Mouse (Mus musculus): ENCODE measurements around the gene Drd1. TPM values are rescaled to one million over a fixed set of nuclear protein-coding genes. Genes with fewer than 3 reads are reported as not detected.

Drd1 gene
- 0.39 and 0.50 TPM in 2 replicates for polyA plus RNA-seq (2015; fragmentation: Nextera tagmentation; extraction: Ambion mirVana)

GRCm38 (mm10) chr13:54055448-54055861 lies at the start of gene Drd1:
Gene Drd1 (minus strand): TSS chr13:54055705.
- Histone ChIP-seq H3K4me1 (ENCODE audit: insufficient read depth, low read length) (peaks cover 5% of the 10 kb centered on the region; the same call in 1 of the 2 replicates), H3K27ac (ENCODE audit: low read length) (no peak within 1 kb of the TSS), H3K9me3 (ENCODE audit: low read length) (no peaks in the 10 kb centered on the region), H3K9ac (replicated peaks; ENCODE audit: low read length) (peak within 1 kb of the TSS; percentile 54), H3K4me3 (ENCODE audit: low read length) (peak within 1 kb of the TSS; percentile 56), H3K36me3 (ENCODE audit: insufficient read depth, low read length) (no peaks in the 10 kb centered on the region), H3K27me3 (ENCODE audit: insufficient read depth, low read length) (peaks cover 14% of the 10 kb centered on the region), H3K4me2 (replicated peaks; ENCODE audit: low read depth, low read length) (peak within 1 kb of the TSS; percentile 77)
- peak; percentile 76; the same call in 1 of the 2 replicates for ATAC-seq (ENCODE audit: low FRiP score, low TSS enrichment)
- WGBS, result under 1% methylated on average over 31 of the region's 31 CpGs

- 64% methylated on average over 10 of the region's 10 CpGs for WGBS
- H3K4me2 ChIP-seq (replicated peaks; ENCODE audit: low read depth, low read length), result no peak overlapping the region
- ATAC-seq (ENCODE audit: low FRiP score, low TSS enrichment), result no peak
- H3K9ac ChIP-seq (replicated peaks; ENCODE audit: low read length), result no peak overlapping the region
- H3K4me3 ChIP-seq (ENCODE audit: low read length), result no peak overlapping the region
- H3K4me1 ChIP-seq (ENCODE audit: insufficient read depth, low read length), result no peaks in the 10 kb centered on the region
- H3K27ac ChIP-seq (ENCODE audit: low read length), result no peak overlapping the region
- no peaks in the 10 kb centered on the region for H3K9me3 ChIP-seq (ENCODE audit: low read length)
- no peaks in the 10 kb centered on the region for H3K27me3 ChIP-seq (ENCODE audit: insufficient read depth, low read length)
- peaks cover 47% of the 10 kb centered on the region for H3K36me3 ChIP-seq (ENCODE audit: insufficient read depth, low read length)
These were observed 48.4 kb upstream of the Drd1 start for GRCm38 (mm10) chr13:54103866-54104265.

- Histone ChIP-seq H3K4me1 (ENCODE audit: insufficient read depth, low read length) (no peaks in the 10 kb centered on the region), H3K36me3 (ENCODE audit: insufficient read depth, low read length) (peaks cover 47% of the 10 kb centered on the region), H3K27me3 (ENCODE audit: insufficient read depth, low read length) (no peaks in the 10 kb centered on the region), H3K9ac (replicated peaks; ENCODE audit: low read length) (no peak overlapping the region), H3K4me3 (ENCODE audit: low read length) (no peak overlapping the region), H3K4me2 (replicated peaks; ENCODE audit: low read depth, low read length) (no peak overlapping the region), H3K27ac (ENCODE audit: low read length) (no peak overlapping the region), H3K9me3 (ENCODE audit: low read length) (no peaks in the 10 kb centered on the region)
- WGBS, result 82% methylated on average over 3 of the region's 3 CpGs
- no peak for ATAC-seq (ENCODE audit: low FRiP score, low TSS enrichment)
These were observed 47.8 kb upstream of the Drd1 start for GRCm38 (mm10) chr13:54103271-54103670.

- Histone ChIP-seq H3K9ac (replicated peaks; ENCODE audit: low read length) (no peak overlapping the region), H3K9me3 (ENCODE audit: low read length) (no peaks in the 10 kb centered on the region), H3K36me3 (ENCODE audit: insufficient read depth, low read length) (peaks cover 50% of the 10 kb centered on the region), H3K27ac (ENCODE audit: low read length) (no peak overlapping the region), H3K4me2 (replicated peaks; ENCODE audit: low read depth, low read length) (no peak overlapping the region), H3K27me3 (ENCODE audit: insufficient read depth, low read length) (no peaks in the 10 kb centered on the region), H3K4me1 (ENCODE audit: insufficient read depth, low read length) (no peaks in the 10 kb centered on the region), H3K4me3 (ENCODE audit: low read length) (no peak overlapping the region)
- ATAC-seq (ENCODE audit: low FRiP score, low TSS enrichment), result no peak
- 90% methylated on average over 3 of the region's 3 CpGs for WGBS
These were observed 46.6 kb upstream of the Drd1 start for GRCm38 (mm10) chr13:54102061-54102460.

GRCm38 (mm10) chr13:54101031-54101820 lies 45.7 kb upstream of the Drd1 start:
- Histone ChIP-seq H3K4me1 (ENCODE audit: insufficient read depth, low read length) (no peaks in the 10 kb centered on the region), H3K4me2 (replicated peaks; ENCODE audit: low read depth, low read length) (no peak overlapping the region), H3K4me3 (ENCODE audit: low read length) (no peak overlapping the region), H3K9ac (replicated peaks; ENCODE audit: low read length) (no peak overlapping the region), H3K9me3 (ENCODE audit: low read length) (no peaks in the 10 kb centered on the region), H3K36me3 (ENCODE audit: insufficient read depth, low read length) (peaks cover 45% of the 10 kb centered on the region), H3K27ac (ENCODE audit: low read length) (no peak overlapping the region), H3K27me3 (ENCODE audit: insufficient read depth, low read length) (no peaks in the 10 kb centered on the region)
- no peak for ATAC-seq (ENCODE audit: low FRiP score, low TSS enrichment)
- 75% methylated on average over 15 of the region's 15 CpGs for WGBS

GRCm38 (mm10) chr13:54097797-54098196 lies 42.3 kb upstream of the Drd1 start:
- 0 out of 2 replicates have a peak overlapping the region, but pooled peaks have one; percentile 39 for H3K27ac ChIP-seq (ENCODE audit: low read length)
- H3K4me2 ChIP-seq (replicated peaks; ENCODE audit: low read depth, low read length), result no peak overlapping the region
- H3K4me1 ChIP-seq (ENCODE audit: insufficient read depth, low read length), result no peaks in the 10 kb centered on the region
- H3K4me3 ChIP-seq (ENCODE audit: low read length), result no peak overlapping the region
- ATAC-seq (ENCODE audit: low FRiP score, low TSS enrichment), result no peak
- no peaks in the 10 kb centered on the region for H3K27me3 ChIP-seq (ENCODE audit: insufficient read depth, low read length)
- WGBS, result 89% methylated on average over 6 of the region's 6 CpGs
- no peak overlapping the region for H3K9ac ChIP-seq (replicated peaks; ENCODE audit: low read length)
- H3K9me3 ChIP-seq (ENCODE audit: low read length), result no peaks in the 10 kb centered on the region
- peaks cover 57% of the 10 kb centered on the region for H3K36me3 ChIP-seq (ENCODE audit: insufficient read depth, low read length)

GRCm38 (mm10) chr13:54097227-54097626 lies 41.7 kb upstream of the Drd1 start:
- H3K36me3 ChIP-seq (ENCODE audit: insufficient read depth, low read length), result peaks cover 59% of the 10 kb centered on the region
- H3K27me3 ChIP-seq (ENCODE audit: insufficient read depth, low read length), result no peaks in the 10 kb centered on the region
- H3K9me3 ChIP-seq (ENCODE audit: low read length), result no peaks in the 10 kb centered on the region
- no peak overlapping the region for H3K4me2 ChIP-seq (replicated peaks; ENCODE audit: low read depth, low read length)
- H3K9ac ChIP-seq (replicated peaks; ENCODE audit: low read length), result no peak overlapping the region
- H3K4me3 ChIP-seq (ENCODE audit: low read length), result no peak overlapping the region
- H3K4me1 ChIP-seq (ENCODE audit: insufficient read depth, low read length), result no peaks in the 10 kb centered on the region
- no peak for ATAC-seq (ENCODE audit: low FRiP score, low TSS enrichment)
- H3K27ac ChIP-seq (ENCODE audit: low read length), result no peak overlapping the region
- WGBS, result 81% methylated on average over 4 of the region's 4 CpGs

GRCm38 (mm10) chr13:54095721-54096120 lies 40.2 kb upstream of the Drd1 start:
- Histone ChIP-seq H3K36me3 (ENCODE audit: insufficient read depth, low read length) (peaks cover 73% of the 10 kb centered on the region), H3K4me3 (ENCODE audit: low read length) (no peak overlapping the region), H3K9me3 (ENCODE audit: low read length) (no peaks in the 10 kb centered on the region), H3K9ac (replicated peaks; ENCODE audit: low read length) (no peak overlapping the region), H3K27ac (ENCODE audit: low read length) (no peak overlapping the region), H3K4me2 (replicated peaks; ENCODE audit: low read depth, low read length) (no peak overlapping the region), H3K4me1 (ENCODE audit: insufficient read depth, low read length) (no peaks in the 10 kb centered on the region), H3K27me3 (ENCODE audit: insufficient read depth, low read length) (no peaks in the 10 kb centered on the region)
- WGBS, result 83% methylated on average over 8 of the region's 8 CpGs
- no peak for ATAC-seq (ENCODE audit: low FRiP score, low TSS enrichment)

GRCm38 (mm10) chr13:54094963-54095362 lies 39.5 kb upstream of the Drd1 start:
- H3K9ac ChIP-seq (replicated peaks; ENCODE audit: low read length), result no peak overlapping the region
- WGBS, result 74% methylated on average over 6 of the region's 6 CpGs
- H3K36me3 ChIP-seq (ENCODE audit: insufficient read depth, low read length), result peaks cover 68% of the 10 kb centered on the region
- H3K4me1 ChIP-seq (ENCODE audit: insufficient read depth, low read length), result no peaks in the 10 kb centered on the region
- H3K9me3 ChIP-seq (ENCODE audit: low read length), result no peaks in the 10 kb centered on the region
- H3K4me3 ChIP-seq (ENCODE audit: low read length), result no peak overlapping the region
- no peak for ATAC-seq (ENCODE audit: low FRiP score, low TSS enrichment)
- H3K27me3 ChIP-seq (ENCODE audit: insufficient read depth, low read length), result no peaks in the 10 kb centered on the region
- H3K27ac ChIP-seq (ENCODE audit: low read length), result no peak overlapping the region
- no peak overlapping the region for H3K4me2 ChIP-seq (replicated peaks; ENCODE audit: low read depth, low read length)

- ATAC-seq (ENCODE audit: low FRiP score, low TSS enrichment), result no peak
- Histone ChIP-seq H3K27ac (ENCODE audit: low read length) (no peak overlapping the region), H3K4me2 (replicated peaks; ENCODE audit: low read depth, low read length) (no peak overlapping the region), H3K4me1 (ENCODE audit: insufficient read depth, low read length) (no peaks in the 10 kb centered on the region), H3K36me3 (ENCODE audit: insufficient read depth, low read length) (peaks cover 71% of the 10 kb centered on the region), H3K4me3 (ENCODE audit: low read length) (no peak overlapping the region), H3K27me3 (ENCODE audit: insufficient read depth, low read length) (no peaks in the 10 kb centered on the region), H3K9ac (replicated peaks; ENCODE audit: low read length) (no peak overlapping the region), H3K9me3 (ENCODE audit: low read length) (no peaks in the 10 kb centered on the region)
- 86% methylated on average over 4 of the region's 4 CpGs for WGBS
These were observed 38.8 kb upstream of the Drd1 start for GRCm38 (mm10) chr13:54094349-54094748.
